In the genomic region with DNA sequence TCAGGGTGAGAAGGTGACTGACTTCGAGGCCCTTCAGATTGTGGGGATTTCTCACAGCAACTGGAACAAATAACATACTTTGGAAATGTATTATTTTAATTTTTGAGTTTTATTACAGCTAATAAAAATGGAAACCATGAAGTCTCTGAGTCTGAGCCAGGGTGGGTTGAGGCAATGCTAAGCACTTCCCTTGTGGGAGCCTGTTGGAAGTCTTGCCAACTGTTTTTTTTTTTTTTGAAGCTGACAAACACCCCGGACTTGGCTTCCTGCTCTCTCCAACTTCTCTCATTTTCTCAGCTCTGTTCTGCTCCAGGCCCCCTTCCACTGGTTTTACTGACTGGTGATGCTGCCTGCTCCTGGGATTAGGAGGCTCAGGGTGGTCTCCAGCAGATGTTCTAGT, we compare ENCODE assay signal across 24 mouse cellular contexts.
DNase-seq lines count a peak whose midpoint lies in the region; ATAC-seq and TF ChIP-seq lines count a peak whose summit lies in the region.
"Had no signal": no experiment of that assay in that cellular context is flagged by ENCODE, and none has a peak within 500 bp of the region (broad histone marks: within the 10 kb centered on the region; RNA-seq: fewer than 3 reads in every experiment).

No protein-coding gene starts in this region.

- no peaks in the 10 kb centered on the region for H3K9me3 ChIP-seq in limb, embryonic 14.5 days (ENCODE audit: control insufficient read depth, low read length)
- H3K9me3 ChIP-seq: embryonic facial prominence, embryonic 15.5 days; hindbrain, embryonic 15.5 days had no signal

- no peaks in the 10 kb centered on the region for H3K27me3 ChIP-seq in limb, embryonic 14.5 days (ENCODE audit: control insufficient read depth, insufficient read depth, low read length)
- H3K27me3 ChIP-seq: embryonic facial prominence, embryonic 15.5 days; hindbrain, embryonic 15.5 days; Patski had no signal

- DNase-seq in adrenal gland, postnatal 10 days = peak; percentile 15
- DNase-seq in adrenal gland, postnatal 25 days = no peak
- DNase-seq in kidney, postnatal 14 days = peak; percentile 12
- no peak for DNase-seq in kidney, adult 9 months
- DNase-seq in lung, postnatal 10 days = peak; percentile 27
- DNase-seq in lung, postnatal 4 days = no peak
- DNase-seq in limb, embryonic 14.5 days (ENCODE audit: low spot score) = peak; percentile 68
- DNase-seq in B cell, adult 2 months = no peak
- DNase-seq: adrenal gland, postnatal 14 days; cerebellum, adult 11-12 months; cerebellum, adult 8-10 months; cerebellum, postnatal 10 days; cerebellum, postnatal 36 days; embryo, embryonic 11 days; forebrain, postnatal 0 days; gastrocnemius, adult 2 months; gastrocnemius, postnatal 14 days; heart, postnatal 36 days had no signal

- ATAC-seq in limb, embryonic 14.5 days (ENCODE audit: low FRiP score, low read depth) = no peak; the same call in 1 of the 2 replicates
- ATAC-seq: forebrain, embryonic 14.5 days; forebrain, postnatal 0 days; Patski had no signal

- TF ChIP-seq POLR2A in limb, embryonic 14.5 days (IDR thresholded peaks at IDR 0.05; ENCODE audit: borderline replicate concordance, extremely low read depth, insufficient read depth, insufficient read length) = no peak

- H3K9ac ChIP-seq in limb, embryonic 14.5 days (ENCODE audit: low read depth, low read length, severe bottlenecking) = no peak overlapping the region
- H3K9ac ChIP-seq: embryonic facial prominence, embryonic 15.5 days; forebrain, postnatal 0 days; hindbrain, embryonic 15.5 days had no signal

- H3K4me3 ChIP-seq in limb, embryonic 14.5 days (replicated peaks; ENCODE audit: low read length) = no peak overlapping the region
- H3K4me3 ChIP-seq: embryonic facial prominence, embryonic 15.5 days; gastrocnemius, adult 2 months; hindbrain, embryonic 15.5 days had no signal

- H3K36me3 ChIP-seq in limb, embryonic 14.5 days (ENCODE audit: control insufficient read depth, insufficient read depth, low read length) = no peaks in the 10 kb centered on the region
- H3K36me3 ChIP-seq: embryonic facial prominence, embryonic 15.5 days; G1E; hindbrain, embryonic 15.5 days had no signal

- peaks cover 22% of the 10 kb centered on the region for H3K4me1 ChIP-seq in limb, embryonic 14.5 days (ENCODE audit: control insufficient read depth, insufficient read depth, low read length)
- H3K4me1 ChIP-seq: embryonic facial prominence, embryonic 15.5 days; hindbrain, embryonic 15.5 days had no signal

- WGBS in limb, embryonic 14.5 days = 37% methylated on average over 2 of the region's 2 CpGs

- 0 out of 2 replicates have a peak overlapping the region, but pooled peaks have one; percentile 40 for H3K27ac ChIP-seq in limb, embryonic 14.5 days (replicated peaks; ENCODE audit: low read depth, low read length)
- H3K27ac ChIP-seq: embryonic facial prominence, embryonic 15.5 days; gastrocnemius, adult 2 months; hindbrain, embryonic 15.5 days had no signal

- no peak overlapping the region for H3K4me2 ChIP-seq in limb, embryonic 14.5 days (replicated peaks; ENCODE audit: low read depth, low read length, severe bottlenecking)
- H3K4me2 ChIP-seq: embryonic facial prominence, embryonic 15.5 days; heart, embryonic 11.5 days; hindbrain, embryonic 15.5 days had no signal

Comparison
In these comparisons a context has a peak if more than half of its experiments do, and no peak if none do; other contexts are left out.
1. DNase-seq: peak in adrenal gland, postnatal 10 days (single experiment), kidney, postnatal 14 days (single experiment), lung, postnatal 10 days (single experiment) and limb, embryonic 14.5 days (single experiment); none in adrenal gland, postnatal 25 days (single experiment), kidney, adult 9 months (single experiment), lung, postnatal 4 days (0 of 2) and B cell, adult 2 months (0 of 2).